12 mouse cellular contexts compared by ENCODE assay signal in genomic region chr15:9954941-9955340, GRCm38 (mm10).
"Had no signal": no experiment of that assay in that cellular context is flagged by ENCODE, and none has a peak within 500 bp of the region (broad histone marks: within the 10 kb centered on the region; RNA-seq: fewer than 3 reads in every experiment).

No protein-coding gene starts in this region.

- H3K27ac ChIP-seq: liver, embryonic 15.5 days; lung, embryonic 15.5 days; macrophage; midbrain, embryonic 13.5 days; midbrain, embryonic 15.5 days; neural tube, embryonic 13.5 days; neural tube, embryonic 15.5 days had no signal

- H3K4me1 ChIP-seq: liver, embryonic 15.5 days; lung, embryonic 15.5 days; megakaryocyte, embryonic 14.5 days; midbrain, embryonic 13.5 days; midbrain, embryonic 15.5 days; neural tube, embryonic 13.5 days; neural tube, embryonic 15.5 days had no signal

- H3K9me3 ChIP-seq: liver, embryonic 15.5 days; lung, embryonic 15.5 days; megakaryocyte, embryonic 14.5 days; midbrain, embryonic 13.5 days; midbrain, embryonic 15.5 days; neural tube, embryonic 13.5 days; neural tube, embryonic 15.5 days had no signal

- H3K36me3 ChIP-seq: liver, embryonic 15.5 days; lung, embryonic 15.5 days; midbrain, embryonic 13.5 days; midbrain, embryonic 15.5 days; neural tube, embryonic 13.5 days; neural tube, embryonic 15.5 days had no signal

- H3K4me3 ChIP-seq: liver, embryonic 15.5 days; lung, embryonic 15.5 days; megakaryocyte, embryonic 14.5 days; midbrain, embryonic 13.5 days; midbrain, embryonic 15.5 days; myocyte; neural tube, embryonic 13.5 days; neural tube, embryonic 15.5 days had no signal

- H3K9ac ChIP-seq: liver, embryonic 15.5 days; liver, postnatal 0 days; lung, embryonic 15.5 days; midbrain, embryonic 13.5 days; midbrain, embryonic 15.5 days; neural tube, embryonic 13.5 days; neural tube, embryonic 15.5 days had no signal

- H3K4me2 ChIP-seq: liver, embryonic 15.5 days; lung, embryonic 15.5 days; midbrain, embryonic 11.5 days; midbrain, embryonic 13.5 days; midbrain, embryonic 15.5 days; neural tube, embryonic 13.5 days; neural tube, embryonic 15.5 days had no signal

- H3K27me3 ChIP-seq: liver, embryonic 15.5 days; lung, embryonic 15.5 days; megakaryocyte, embryonic 14.5 days; midbrain, embryonic 13.5 days; midbrain, embryonic 15.5 days; neural tube, embryonic 13.5 days; neural tube, embryonic 15.5 days had no signal

- ATAC-seq: liver, postnatal 0 days; lung, postnatal 0 days; midbrain, embryonic 13.5 days; midbrain, embryonic 15.5 days had no signal
